Mouse (Mus musculus): ENCODE data around the gene Sema3g. TPM values are rescaled to one million over a fixed set of nuclear protein-coding genes. Genes with fewer than 3 reads are reported as not detected.

The Sema3g gene
- polyA plus RNA-seq, 2 experiments: 0.15 TPM; not detected in 1

- H3K27ac ChIP-seq: no peak overlapping the region
- WGBS (ENCODE audit: insufficient replicate concordance): 57% methylated on average over 2 of the region's 2 CpGs
Measured at GRCm38 (mm10) chr14:31194441-31194840, 23.2 kb upstream of the Sema3g start.

GRCm38 (mm10) chr14:31194891-31195513, 22.7 kb upstream of the Sema3g start:
- Histone ChIP-seq H3K9ac (replicated peaks) (no peak overlapping the region), H3K4me1 (replicated peaks; ENCODE audit: control insufficient read depth in 2 of 2, insufficient read depth in 2 of 2, low read length in 1 of 2) (0 out of 4 replicates have a peak, but pooled peaks cover 0 to under 1% of the 10 kb centered on the region in 2 experiments), H3K36me3 (replicated peaks; ENCODE audit: control insufficient read depth, insufficient read depth, low read depth) (peaks cover 28% of the 10 kb centered on the region), H3K9me3 (ENCODE audit: control insufficient read depth, low read length) (no peaks in the 10 kb centered on the region), H3K4me3 (ENCODE audit: insufficient read depth in 1 of 2, low read depth in 2 of 2, low read length in 2 of 2) (no peak overlapping the region), H3K27ac (no peak overlapping the region), H3K27me3 (ENCODE audit: control insufficient read depth, insufficient read depth, low read length) (no peaks in the 10 kb centered on the region), H3K4me2 (ENCODE audit: low read depth) (no peak overlapping the region)
- no peak for TF ChIP-seq EP300 (IDR thresholded peaks at IDR 0.05; ENCODE audit: low read depth)
- no peak for TF ChIP-seq CTCF (IDR thresholded peaks at IDR 0.05; ENCODE audit: low read depth)
- 60% methylated on average over 14 of the region's 14 CpGs for WGBS (ENCODE audit: insufficient replicate concordance)
- ATAC-seq (ENCODE audit: insufficient read depth) (no peak), DNase-seq (ENCODE audit: low read depth in 3 of 3, low spot score in 3 of 3) (no peak)

More at GRCm38 (mm10) chr14:31194441-31194840, 23.2 kb upstream of the Sema3g start:
- H3K36me3 ChIP-seq (replicated peaks; ENCODE audit: control insufficient read depth, insufficient read depth, low read depth): peaks cover 33% of the 10 kb centered on the region
- no peaks in the 10 kb centered on the region for H3K9me3 ChIP-seq (ENCODE audit: control insufficient read depth, low read length)
- H3K9ac ChIP-seq (replicated peaks): no peak overlapping the region
- no peak overlapping the region for H3K4me3 ChIP-seq (ENCODE audit: insufficient read depth in 1 of 2, low read depth in 2 of 2, low read length in 2 of 2)
- ATAC-seq (ENCODE audit: insufficient read depth): no peak
- no peak for TF ChIP-seq EP300 (IDR thresholded peaks at IDR 0.05; ENCODE audit: low read depth)
- TF ChIP-seq CTCF (IDR thresholded peaks at IDR 0.05; ENCODE audit: low read depth): no peak
- DNase-seq (ENCODE audit: low read depth in 3 of 3, low spot score in 3 of 3): no peak
- H3K4me1 ChIP-seq (replicated peaks; ENCODE audit: control insufficient read depth in 2 of 2, insufficient read depth in 2 of 2, low read length in 1 of 2): no peaks in the 10 kb centered on the region
- no peak overlapping the region for H3K4me2 ChIP-seq (ENCODE audit: low read depth)
- H3K27me3 ChIP-seq (ENCODE audit: control insufficient read depth, insufficient read depth, low read length): no peaks in the 10 kb centered on the region

- 81% methylated on average over 4 of the region's 4 CpGs for WGBS (ENCODE audit: insufficient replicate concordance)
- Histone ChIP-seq H3K36me3 (replicated peaks; ENCODE audit: control insufficient read depth, insufficient read depth, low read depth) (peaks cover 26% of the 10 kb centered on the region), H3K27me3 (ENCODE audit: control insufficient read depth, insufficient read depth, low read length) (no peaks in the 10 kb centered on the region), H3K9me3 (ENCODE audit: control insufficient read depth, low read length) (no peaks in the 10 kb centered on the region), H3K9ac (replicated peaks) (no peak overlapping the region), H3K4me3 (ENCODE audit: insufficient read depth in 1 of 2, low read depth in 2 of 2, low read length in 2 of 2) (no peak overlapping the region), H3K4me2 (ENCODE audit: low read depth) (no peak overlapping the region), H3K27ac (no peak overlapping the region), H3K4me1 (replicated peaks; ENCODE audit: control insufficient read depth in 2 of 2, insufficient read depth in 2 of 2, low read length in 1 of 2) (0 out of 4 replicates have a peak, but pooled peaks cover 0 to 3% of the 10 kb centered on the region in 2 experiments)
- no peak for ATAC-seq (ENCODE audit: insufficient read depth)
- no peak for DNase-seq (ENCODE audit: low read depth in 3 of 3, low spot score in 3 of 3)
- TF ChIP-seq CTCF (IDR thresholded peaks at IDR 0.05; ENCODE audit: low read depth) (no peak), EP300 (IDR thresholded peaks at IDR 0.05; ENCODE audit: low read depth) (no peak)
Measured at GRCm38 (mm10) chr14:31195521-31195920, 22.1 kb upstream of the Sema3g start.

- no peak for DNase-seq (ENCODE audit: low read depth in 3 of 3, low spot score in 3 of 3)
- Histone ChIP-seq H3K36me3 (replicated peaks; ENCODE audit: control insufficient read depth, insufficient read depth, low read depth) (peaks cover 24% of the 10 kb centered on the region), H3K27ac (no peak overlapping the region), H3K27me3 (ENCODE audit: control insufficient read depth, insufficient read depth, low read length) (no peaks in the 10 kb centered on the region), H3K9ac (replicated peaks) (no peak overlapping the region), H3K4me3 (ENCODE audit: insufficient read depth in 1 of 2, low read depth in 2 of 2, low read length in 2 of 2) (no peak overlapping the region), H3K9me3 (ENCODE audit: control insufficient read depth, low read length) (no peaks in the 10 kb centered on the region), H3K4me2 (ENCODE audit: low read depth) (no peak overlapping the region), H3K4me1 (replicated peaks; ENCODE audit: control insufficient read depth in 2 of 2, insufficient read depth in 2 of 2, low read length in 1 of 2) (0 out of 4 replicates have a peak, but pooled peaks cover 0 to 3% of the 10 kb centered on the region in 2 experiments)
- ATAC-seq (ENCODE audit: insufficient read depth): no peak
- TF ChIP-seq CTCF (IDR thresholded peaks at IDR 0.05; ENCODE audit: low read depth) (peak; percentile 77), EP300 (IDR thresholded peaks at IDR 0.05; ENCODE audit: low read depth) (no peak)
Measured at GRCm38 (mm10) chr14:31195968-31196367, 21.7 kb upstream of the Sema3g start.

- ATAC-seq (ENCODE audit: insufficient read depth): no peak
- peaks cover 0 to 5% of the 10 kb centered on the region in 2 experiments; a peak in 2 of 4 replicates for H3K4me1 ChIP-seq (replicated peaks; ENCODE audit: control insufficient read depth in 2 of 2, insufficient read depth in 2 of 2, low read length in 1 of 2)
- TF ChIP-seq CTCF (IDR thresholded peaks at IDR 0.05; ENCODE audit: low read depth): no peak
- TF ChIP-seq EP300 (IDR thresholded peaks at IDR 0.05; ENCODE audit: low read depth): no peak
- no peak overlapping the region for H3K4me3 ChIP-seq (ENCODE audit: insufficient read depth in 1 of 2, low read depth in 2 of 2, low read length in 2 of 2)
- no peak overlapping the region for H3K27ac ChIP-seq
- 61% methylated on average over 16 of the region's 16 CpGs for WGBS (ENCODE audit: insufficient replicate concordance)
- no peak for DNase-seq (ENCODE audit: low read depth in 3 of 3, low spot score in 3 of 3)
- H3K9me3 ChIP-seq (ENCODE audit: control insufficient read depth, low read length): no peaks in the 10 kb centered on the region
- H3K4me2 ChIP-seq (ENCODE audit: low read depth): no peak overlapping the region
- H3K9ac ChIP-seq (replicated peaks): no peak overlapping the region
- H3K36me3 ChIP-seq (replicated peaks; ENCODE audit: control insufficient read depth, insufficient read depth, low read depth): peaks cover 24% of the 10 kb centered on the region
- H3K27me3 ChIP-seq (ENCODE audit: control insufficient read depth, insufficient read depth, low read length): no peaks in the 10 kb centered on the region
Measured at GRCm38 (mm10) chr14:31197547-31198516, 19.8 kb upstream of the Sema3g start.

Measured in liver, embryonic 14.5 days (tissue).